Mouse (Mus musculus): ENCODE data around the gene Plcg2. TPM values are rescaled to one million over a fixed set of nuclear protein-coding genes. Genes with fewer than 3 reads are reported as not detected.

Plcg2 gene
- total RNA-seq, 2 experiments from 2014 or later: 0.53 to 0.93 TPM

DNA sequence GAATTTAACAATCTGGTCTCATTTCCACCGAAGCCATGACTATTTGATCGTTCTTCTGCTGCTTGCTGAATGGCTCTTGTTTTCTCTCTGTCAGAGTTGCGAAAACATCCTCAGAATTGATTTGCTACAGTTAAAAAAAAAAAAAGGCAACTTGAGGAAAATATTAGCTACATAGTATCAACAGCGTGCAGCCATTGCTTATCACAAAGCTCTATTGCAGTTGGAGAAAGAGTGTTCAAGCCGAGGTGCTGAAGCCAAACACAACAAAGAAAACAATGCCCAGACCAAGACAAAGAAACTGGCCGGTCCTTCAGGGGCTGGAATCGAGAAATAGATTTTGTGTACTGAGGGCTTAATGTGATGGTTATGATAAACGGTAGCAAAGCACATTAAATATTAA, 47.0 kb downstream of the Plcg2 start:
- DNase-seq (ENCODE audit: low spot score): no peak

DNA sequence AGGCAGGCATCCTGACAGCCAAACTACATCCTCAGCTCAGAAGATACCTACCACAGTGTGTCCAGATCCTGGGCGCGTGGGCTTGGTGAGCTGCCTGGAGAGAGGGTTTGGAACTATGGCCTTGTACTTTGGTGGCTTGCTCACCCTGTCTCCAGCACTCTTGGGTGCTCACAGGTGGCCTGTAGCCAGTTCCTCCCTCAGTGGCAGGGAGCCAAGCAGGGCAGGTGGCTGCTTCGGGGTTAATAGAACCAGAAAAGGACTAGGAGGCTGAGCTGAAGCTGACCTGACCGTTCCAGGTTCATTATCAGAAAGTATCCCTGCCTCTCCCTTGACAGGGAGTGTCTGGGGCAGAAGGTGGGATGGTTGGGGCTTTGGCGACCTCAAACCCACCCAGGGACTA, 48.3 kb downstream of the Plcg2 start:
- no peak for DNase-seq (ENCODE audit: low spot score)

DNA sequence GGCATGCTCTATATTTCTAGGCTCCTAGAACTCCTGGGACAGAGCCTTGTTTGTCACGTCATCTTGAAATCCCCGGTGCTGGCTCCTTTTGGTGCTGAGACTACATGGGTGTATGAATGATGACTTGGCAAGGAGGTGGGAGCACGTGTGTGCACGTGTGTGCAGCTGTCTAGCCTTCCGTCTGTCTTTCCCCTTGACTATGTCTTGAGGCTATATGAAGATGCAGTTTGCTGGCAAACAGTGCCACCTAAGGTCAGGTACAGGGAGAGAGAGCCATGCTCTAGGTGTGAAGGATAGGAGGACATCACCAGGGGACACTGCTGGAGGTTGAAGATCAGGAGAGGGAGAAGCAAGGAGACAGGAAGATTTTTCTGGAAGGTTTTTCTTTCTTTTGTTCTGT, 49.9 kb downstream of the Plcg2 start:
- no peak for DNase-seq (ENCODE audit: low spot score)

DNA sequence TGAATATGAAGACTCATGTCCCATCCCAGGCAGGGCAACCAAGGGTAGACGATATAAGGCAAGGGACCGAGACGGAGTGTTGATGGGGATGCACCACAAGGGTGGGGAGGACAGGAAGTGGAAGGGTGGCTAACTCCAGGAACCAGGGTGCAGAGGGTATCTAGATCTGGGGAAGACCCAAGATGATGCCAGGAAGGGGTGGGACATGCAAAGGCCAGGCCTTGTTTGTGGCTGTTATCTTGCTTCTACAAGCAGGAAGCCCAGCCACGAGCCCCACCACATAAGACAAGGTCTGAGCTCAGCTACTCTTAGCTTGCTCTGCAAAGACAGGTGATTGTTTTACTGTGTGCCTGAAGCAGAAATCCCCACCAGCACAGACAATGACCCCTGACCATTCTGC, 50.4 kb downstream of the Plcg2 start:
- no peak for DNase-seq (ENCODE audit: low spot score)

DNA sequence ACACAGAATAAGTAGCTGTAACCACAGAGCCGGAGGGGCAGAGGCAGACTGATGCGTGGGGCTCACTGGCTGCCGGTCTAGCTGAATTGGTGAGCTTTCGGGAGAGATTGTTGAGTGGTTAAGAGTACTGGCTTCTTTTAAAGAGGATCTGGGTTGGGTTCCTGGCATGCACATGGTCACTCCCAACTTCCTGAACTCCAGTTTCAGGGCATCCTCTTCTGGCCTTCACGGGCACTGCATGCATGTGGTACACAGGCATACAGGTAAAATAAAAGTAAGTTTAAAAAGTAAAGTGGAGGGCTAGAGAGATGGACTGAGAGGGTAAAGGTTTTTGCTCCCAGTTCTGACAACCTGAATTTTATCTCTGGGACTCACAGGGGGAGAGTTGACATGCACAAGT, 52.4 kb downstream of the Plcg2 start:
- DNase-seq (ENCODE audit: low spot score): no peak

DNA sequence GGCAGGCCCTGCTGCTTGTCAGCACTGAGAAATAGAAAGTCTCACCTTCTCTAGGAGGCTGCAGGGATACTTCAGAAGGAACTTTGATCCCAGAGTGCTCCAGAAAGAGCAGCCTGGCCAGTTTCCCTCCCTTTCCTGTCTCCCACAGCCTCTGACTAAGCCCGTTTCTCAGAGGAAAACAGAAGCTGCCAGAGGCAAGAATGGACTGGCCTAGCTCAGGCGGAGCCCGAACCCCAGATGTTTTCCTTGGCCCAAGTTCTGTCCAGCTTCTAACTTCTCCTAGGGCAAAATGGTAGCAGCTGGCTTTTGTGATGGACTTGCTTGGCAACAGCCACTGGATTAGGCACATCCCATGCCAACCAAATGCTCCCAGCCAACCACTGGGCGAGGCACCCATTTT, 62.9 kb downstream of the Plcg2 start:
- no peak for DNase-seq (ENCODE audit: low spot score)

DNA sequence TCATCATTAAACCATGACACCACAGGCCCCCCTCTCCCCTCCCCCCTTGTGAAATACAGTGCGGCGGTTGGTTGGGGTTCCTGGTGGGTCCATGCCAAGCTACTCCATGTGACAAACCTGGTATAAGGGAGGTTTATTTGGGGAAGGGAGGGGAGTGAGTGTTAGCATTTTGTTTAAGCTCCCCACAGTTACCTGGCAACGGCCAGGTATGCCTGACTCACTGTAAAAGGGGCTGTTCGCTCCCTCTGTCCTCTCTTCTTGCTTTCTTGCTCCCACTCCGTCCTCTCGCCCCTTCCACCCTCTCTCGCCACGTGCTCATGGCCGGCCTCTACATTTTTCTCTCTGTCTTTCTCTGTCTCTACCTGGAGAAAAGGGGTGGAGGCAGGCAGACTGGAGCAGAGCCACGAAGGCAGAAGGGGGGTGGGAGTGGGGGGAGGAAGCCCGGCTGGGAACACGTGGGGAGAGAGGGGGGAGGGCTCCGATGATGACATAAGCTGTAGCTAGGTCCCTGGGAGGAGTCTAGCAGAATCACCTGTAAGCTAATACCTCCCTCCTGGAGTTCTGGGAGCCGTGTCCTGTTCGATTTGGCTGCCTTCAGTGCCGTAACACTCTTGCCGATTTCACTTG, 63.8 kb downstream of the Plcg2 start:
- no peak for DNase-seq (ENCODE audit: low spot score)

DNA sequence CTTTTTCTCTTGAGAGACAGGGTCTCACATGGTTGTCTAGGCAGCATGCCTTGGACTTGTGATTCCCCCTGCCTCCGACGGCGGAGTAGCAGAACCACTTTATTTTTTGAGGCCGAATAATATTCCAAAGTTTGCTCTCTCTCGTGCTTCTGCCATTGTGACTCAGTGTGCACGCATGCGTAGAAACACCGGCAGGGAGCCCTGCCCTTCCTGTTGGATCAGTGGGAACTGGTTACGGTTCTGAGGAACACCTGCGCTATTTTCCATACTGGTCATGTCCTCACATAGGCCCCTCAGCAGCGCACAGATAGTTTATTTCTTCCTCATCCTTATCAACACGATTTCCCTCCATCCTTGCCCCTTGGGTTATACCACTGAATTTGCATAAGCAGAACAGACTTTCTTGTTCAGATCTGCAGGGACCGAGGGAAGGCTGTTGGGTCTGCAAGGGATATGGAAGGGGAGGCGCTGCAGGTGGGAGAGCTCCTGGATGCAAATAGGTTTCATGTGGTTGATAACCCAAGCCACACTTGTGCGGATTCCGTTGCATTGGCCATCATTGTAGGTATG, 64.4 kb downstream of the Plcg2 start:
- DNase-seq (ENCODE audit: low spot score): no peak

DNA sequence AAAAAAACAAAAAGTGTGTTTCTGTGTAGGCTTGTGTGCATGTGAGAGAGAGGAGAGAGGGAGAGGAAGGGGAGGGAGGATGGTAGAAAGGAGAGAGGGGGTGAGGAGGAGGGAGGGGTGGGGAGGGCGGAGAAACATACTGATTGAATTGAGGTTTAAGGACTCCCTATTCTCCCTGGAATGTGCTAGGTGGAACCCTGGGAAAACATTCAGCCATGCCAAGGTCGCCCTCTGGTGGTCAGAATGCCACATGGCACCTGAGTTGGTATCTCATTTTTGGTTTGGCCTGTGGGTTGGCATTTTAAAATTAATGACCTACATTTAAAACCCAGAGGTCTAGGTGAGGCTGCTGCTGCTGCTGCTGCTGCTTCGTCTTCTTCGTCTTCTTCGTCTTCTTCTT, 71.3 kb downstream of the Plcg2 start:
- peak; percentile 31 for DNase-seq (ENCODE audit: low spot score)

DNA sequence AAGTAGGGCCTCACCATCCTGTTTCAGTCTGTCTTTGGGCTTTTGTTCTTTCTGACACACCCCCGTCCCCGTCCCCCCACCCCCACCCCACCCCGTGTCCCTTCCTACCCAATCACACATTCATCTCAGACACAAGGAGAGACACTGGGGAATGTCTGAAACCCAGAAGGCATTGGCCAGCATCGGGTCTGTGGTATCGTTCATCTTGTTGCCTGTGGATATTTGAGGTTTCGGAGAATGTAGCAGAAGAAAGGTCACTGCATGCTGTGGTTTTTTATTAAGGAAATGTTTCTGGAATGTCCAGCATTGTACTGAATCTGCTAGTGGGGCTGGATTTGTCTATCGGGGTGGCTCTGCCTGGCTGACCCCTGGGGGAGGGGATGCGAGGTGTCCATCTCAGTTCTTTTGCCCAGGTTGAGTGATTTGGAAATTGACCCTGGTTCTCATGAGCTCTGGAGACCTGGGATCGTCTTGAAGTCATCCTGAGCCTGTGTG, 78.2 kb downstream of the Plcg2 start:
- no peak for DNase-seq (ENCODE audit: low spot score)

DNA sequence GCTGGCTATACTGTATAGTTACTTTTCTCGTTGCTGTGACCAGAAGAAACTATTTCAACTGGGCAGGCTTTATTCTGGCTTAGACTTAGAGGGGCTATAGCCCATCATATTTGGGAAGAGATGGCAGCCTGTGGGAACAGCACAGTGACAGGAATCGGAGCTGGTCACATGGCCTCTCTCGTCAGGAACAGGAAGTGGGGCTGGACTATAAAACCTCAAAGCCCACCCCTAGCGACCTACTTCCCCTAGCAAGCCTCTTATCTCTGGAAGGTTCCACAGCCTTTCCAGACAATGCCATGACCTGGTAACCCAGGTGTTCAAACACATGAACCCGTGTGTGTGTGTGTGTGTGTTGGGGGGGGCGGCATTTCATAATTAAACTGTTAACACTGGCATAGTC, 79.0 kb downstream of the Plcg2 start:
- no peak for DNase-seq (ENCODE audit: low spot score)

DNA sequence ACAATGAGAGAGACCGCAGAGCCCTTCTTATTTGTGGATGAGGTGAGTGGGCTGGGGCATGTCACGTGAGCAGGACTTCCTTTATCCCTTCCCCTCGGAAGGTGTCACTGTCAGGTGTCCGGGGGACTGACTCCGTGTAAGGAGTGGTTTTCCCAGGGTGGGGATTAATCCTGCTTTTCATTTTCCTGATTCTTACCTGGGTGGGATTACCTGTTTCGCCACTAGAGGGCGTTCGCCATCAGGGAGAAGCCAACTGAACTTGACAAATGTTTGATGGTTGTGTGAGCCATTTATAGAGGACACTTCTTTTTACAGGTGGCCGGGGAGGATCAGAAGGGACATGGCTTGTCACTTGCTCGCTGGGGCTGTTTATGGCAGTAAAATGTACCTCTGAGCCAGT, 79.8 kb downstream of the Plcg2 start:
- no peak for DNase-seq (ENCODE audit: low spot score)

DNA sequence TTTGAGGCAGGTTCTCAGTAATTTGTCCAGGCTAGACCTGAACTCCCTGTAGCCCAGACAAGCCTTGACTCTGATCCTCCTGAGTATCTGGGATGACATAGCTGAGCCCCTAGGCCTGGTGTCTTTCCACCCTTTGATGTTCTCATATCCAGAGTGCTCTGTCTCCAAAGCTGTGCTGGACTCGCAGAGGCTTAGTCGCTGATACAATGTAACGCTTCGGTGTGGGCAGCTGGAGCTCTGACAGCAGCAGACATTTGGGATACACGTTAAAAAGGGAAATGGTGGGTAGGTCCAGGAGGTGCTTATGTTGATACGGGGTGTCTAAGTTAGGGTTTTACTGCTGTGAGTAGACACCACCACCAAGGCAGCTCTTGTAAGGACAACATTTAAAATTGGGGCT, 80.8 kb downstream of the Plcg2 start:
- no peak for DNase-seq (ENCODE audit: low spot score)

DNA sequence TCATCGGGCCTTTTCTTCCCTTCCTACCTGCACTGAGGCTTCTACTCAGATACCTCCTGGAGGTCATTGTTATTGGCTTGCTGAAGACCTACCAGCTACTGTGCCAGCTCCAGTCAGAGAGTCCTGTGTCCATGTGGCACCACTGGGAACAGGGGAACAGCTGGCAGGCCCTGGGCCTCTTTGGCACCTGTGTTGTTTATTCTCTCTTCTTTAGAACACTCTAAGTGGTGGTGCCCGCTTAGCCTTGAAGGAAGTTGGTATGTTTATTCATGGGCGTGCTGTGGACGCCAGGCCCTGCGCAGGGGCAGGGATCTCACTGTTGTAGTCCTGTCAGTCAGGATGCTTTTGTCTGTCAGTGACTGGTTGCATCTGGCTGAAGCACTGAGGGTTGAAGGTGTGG, 95.8 kb downstream of the Plcg2 start:
- DNase-seq (ENCODE audit: low spot score): no peak

DNA sequence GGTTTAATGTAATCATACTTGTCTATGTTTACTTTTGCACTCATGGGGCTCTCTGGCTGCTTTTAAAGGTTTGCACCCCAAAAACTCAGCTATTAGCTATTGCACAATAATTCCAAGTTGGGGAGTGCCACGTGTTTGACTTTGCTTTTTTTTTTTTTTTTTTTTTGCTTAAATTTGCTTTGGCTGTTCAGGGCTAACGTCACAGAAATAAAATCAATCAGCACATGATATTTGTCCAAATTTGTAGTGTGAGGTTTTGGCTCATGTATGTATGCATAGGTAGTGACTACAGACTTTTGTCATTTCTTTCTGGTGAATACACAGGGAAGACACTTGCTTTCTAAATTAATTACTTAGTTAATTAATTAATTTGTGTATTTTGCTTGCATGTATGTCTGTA, 96.9 kb downstream of the Plcg2 start:
- DNase-seq (ENCODE audit: low spot score): no peak

DNA sequence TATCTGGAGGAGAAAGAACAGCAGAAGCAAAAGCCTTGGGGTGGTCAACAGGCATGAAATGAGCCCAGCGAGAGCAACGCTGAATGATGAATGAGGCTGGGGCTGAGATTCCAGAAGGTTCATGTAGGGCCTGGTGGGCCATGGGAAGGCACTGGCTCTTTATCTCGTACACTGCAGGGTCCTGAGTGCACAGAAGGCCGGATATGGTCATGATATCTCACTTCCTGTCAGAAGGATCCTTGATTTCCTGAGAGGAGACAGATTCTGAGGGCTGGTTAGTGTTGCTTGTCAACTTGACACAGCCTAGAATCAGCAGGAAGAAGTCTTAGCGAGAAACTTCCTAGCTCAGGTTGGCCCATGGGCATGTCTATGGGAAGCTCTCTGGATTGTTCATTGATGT, 98.7 kb downstream of the Plcg2 start:
- no peak for DNase-seq (ENCODE audit: low spot score)

DNA sequence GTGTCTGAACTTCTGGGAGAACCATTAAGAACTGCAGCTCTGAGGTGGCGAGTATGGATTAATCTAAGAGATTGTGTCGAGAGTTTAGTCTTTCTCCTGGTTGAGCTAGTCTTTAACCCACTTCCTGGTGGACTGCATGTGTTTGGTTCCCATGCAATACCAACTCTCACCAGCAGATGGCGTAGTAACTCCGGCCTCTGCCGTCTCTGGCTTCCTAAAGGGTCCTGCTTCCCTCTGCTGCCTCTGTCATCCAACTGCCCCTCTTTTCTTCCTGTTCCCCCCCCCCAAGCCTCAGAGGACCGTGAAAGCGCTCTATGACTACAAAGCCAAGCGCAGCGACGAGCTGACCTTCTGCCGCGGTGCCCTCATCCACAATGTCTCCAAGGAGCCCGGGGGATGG, 102.7 kb downstream of the Plcg2 start:
- no peak for DNase-seq (ENCODE audit: low spot score)

DNA sequence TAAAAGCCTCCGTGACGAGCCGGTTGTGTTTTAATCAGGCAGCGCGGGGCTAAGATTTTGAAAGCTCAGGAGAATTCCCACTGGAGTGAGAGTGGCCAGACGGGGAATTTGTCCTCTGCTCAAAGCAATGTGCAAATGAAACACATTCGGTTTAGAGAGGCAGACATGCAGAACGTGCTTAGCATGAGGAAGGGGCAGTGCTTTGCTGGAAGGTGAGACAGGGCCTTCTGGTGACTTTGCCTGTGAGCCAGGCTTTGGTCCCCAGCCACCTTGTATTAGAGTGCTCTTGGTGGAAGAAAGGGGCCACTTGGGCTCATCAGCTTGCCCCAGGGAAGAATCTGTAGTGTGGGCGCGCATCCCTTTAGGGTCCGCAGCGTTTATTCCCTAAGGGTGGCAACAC, 106.0 kb downstream of the Plcg2 start:
- DNase-seq (ENCODE audit: low spot score): no peak

DNA sequence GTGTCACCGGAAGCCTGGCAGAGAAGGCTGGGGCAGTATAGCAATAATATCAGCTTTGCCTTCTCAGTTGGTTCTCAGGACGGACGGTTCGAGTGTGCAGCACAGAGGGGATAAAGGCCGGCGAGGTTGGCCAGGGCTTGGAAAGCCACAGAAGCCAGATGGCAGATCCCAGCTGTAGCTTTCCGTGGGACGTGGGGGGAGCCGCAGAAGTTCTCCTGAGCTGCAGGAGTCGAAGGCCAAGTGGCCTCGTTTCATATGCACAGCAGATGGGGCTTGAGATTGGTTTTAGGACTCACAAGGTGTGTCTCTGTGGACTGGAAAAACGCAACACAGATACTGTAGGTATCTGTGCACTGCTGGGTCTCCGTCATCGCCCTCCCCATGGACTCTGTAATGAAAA, 106.6 kb downstream of the Plcg2 start:
- DNase-seq (ENCODE audit: low spot score): no peak

DNA sequence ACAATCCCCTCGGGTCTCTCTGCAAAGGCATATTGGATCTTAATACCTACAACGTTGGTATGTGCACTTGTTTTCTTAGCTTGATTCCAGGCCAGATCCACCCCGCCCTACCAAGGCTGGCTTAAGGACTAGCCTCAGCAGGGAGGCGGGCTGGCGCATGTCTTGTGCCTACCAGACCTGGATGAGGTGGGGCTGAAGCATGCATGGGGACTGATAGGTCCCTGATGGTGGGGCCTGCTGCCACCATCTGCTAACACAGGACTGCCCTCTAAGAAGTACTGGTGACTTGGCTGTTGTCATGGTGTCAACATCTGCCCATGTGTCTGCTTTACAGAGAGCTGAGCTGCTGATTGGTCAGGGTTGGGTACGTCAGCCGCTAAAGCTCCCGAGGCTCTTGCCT, 107.1 kb downstream of the Plcg2 start:
- no peak for DNase-seq (ENCODE audit: low spot score)

DNA sequence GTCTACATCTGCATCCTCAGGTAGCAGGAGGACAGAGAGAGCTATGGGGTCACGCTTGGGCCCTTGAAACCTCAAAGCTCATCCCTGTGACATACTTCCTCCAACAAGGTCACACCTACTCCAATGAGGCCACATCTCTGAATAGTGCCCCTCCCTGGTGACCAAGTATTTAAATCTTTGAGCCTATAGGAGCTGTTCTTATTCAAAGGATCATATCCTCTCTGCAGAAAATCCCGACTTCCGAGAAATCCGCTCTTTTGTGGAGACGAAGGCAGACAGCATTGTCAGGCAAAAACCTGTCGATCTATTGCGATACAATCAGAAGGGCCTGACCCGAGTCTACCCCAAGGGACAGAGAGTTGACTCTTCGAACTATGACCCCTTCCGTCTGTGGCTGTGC, 112.4 kb downstream of the Plcg2 start:
- DNase-seq (ENCODE audit: low spot score): no peak

DNA sequence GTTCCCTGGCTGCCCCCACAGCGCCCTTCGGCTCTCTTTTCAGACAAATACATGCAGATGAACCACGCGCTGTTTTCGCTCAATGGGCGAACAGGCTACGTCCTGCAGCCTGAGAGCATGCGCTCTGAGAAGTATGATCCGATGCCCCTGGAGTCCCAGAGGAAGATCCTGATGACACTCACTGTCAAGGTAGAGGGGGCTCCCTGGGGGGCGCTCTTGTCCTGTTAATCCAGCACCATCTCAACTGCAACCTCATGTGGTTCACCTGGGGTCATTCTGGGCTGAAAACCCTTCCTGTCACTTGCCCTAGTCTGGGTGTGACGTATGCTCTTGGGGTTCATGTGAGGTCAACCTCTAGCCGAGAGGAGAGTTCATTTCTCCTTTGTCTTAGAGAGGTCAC, 114.8 kb downstream of the Plcg2 start:
- no peak for DNase-seq (ENCODE audit: low spot score)

DNA sequence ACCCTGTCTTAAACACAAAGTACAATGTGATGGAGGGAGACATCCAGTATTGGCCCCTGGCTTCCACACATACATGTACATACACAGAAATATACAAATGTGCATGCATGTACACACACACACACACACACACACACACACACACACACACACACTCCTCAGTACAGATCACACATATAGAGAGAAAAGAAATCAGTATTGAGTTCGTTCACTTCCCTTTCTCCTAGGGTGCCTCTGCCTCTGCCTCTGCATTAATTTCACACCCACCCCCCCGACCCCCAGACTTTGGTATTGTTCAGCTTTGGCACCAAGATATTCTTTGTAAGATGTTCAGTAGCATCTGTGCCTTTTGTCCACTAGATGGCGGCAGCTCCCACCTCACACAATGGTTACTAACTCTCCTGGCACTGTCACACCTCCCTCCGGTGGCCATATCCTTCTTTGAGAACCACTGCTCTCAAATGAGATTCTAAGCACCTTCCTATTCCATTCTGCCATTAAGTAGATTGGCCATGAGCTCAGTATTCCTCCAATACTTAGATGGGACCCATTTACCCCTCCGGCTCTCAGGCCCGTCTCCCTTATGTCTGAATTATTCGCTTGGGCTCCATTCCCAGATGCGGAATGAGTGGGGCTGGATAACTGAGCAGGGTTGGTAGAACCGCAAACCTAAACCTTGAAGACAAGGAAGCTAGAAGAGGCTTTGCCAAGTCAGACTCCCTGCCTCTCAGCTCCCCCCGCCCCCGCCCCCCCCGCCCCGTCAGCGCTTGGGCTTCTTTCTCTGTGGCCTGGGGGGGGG, 128.1 kb downstream of the Plcg2 start:
- no peak for DNase-seq (ENCODE audit: low spot score)

Data from gastrocnemius, adult 18-20 months (tissue).